ENCODE assay signal across 11 mouse cellular contexts in genomic region chr5:3490358-3490757, GRCm38 (mm10). TPM values are rescaled to one million over a fixed set of nuclear protein-coding genes. Genes with fewer than 3 reads are reported as not detected.
DNase-seq lines count a peak whose midpoint lies in the region; ATAC-seq and TF ChIP-seq lines count a peak whose summit lies in the region.
"Had no signal": no experiment of that assay in that cellular context is flagged by ENCODE, and none has a peak within 500 bp of the region (broad histone marks: within the 10 kb centered on the region; RNA-seq: fewer than 3 reads in every experiment).

No protein-coding gene starts in this region.

- H3K4me1 ChIP-seq in heart, embryonic 12.5 days (replicated peaks) = peaks cover 24% of the 10 kb centered on the region
- H3K4me1 ChIP-seq in liver, embryonic 15.5 days (replicated peaks) = peaks cover 37% of the 10 kb centered on the region
- H3K4me1 ChIP-seq in bone marrow macrophage, adult 2 months (ENCODE audit: control insufficient read depth, insufficient read depth, low read length) = peaks cover 80% of the 10 kb centered on the region
- H3K4me1 ChIP-seq: midbrain, embryonic 12.5 days had no signal

- no peak overlapping the region for H3K4me2 ChIP-seq in heart, embryonic 12.5 days
- no peak overlapping the region for H3K4me2 ChIP-seq in liver, embryonic 15.5 days
- H3K4me2 ChIP-seq: midbrain, embryonic 12.5 days had no signal

- no peak overlapping the region for H3K9ac ChIP-seq in heart, embryonic 12.5 days
- H3K9ac ChIP-seq in liver, embryonic 15.5 days = no peak overlapping the region
- H3K9ac ChIP-seq: midbrain, embryonic 12.5 days had no signal

- no peaks in the 10 kb centered on the region for H3K9me3 ChIP-seq in heart, embryonic 12.5 days (replicated peaks)
- no peaks in the 10 kb centered on the region for H3K9me3 ChIP-seq in liver, embryonic 15.5 days (replicated peaks)
- H3K9me3 ChIP-seq: midbrain, embryonic 12.5 days had no signal

- no peak for TF ChIP-seq CTCF in bone marrow macrophage, adult 2 months (IDR thresholded peaks at IDR 0.05; ENCODE audit: low read depth, low read length)

- TF ChIP-seq POLR2A in bone marrow macrophage, adult 2 months (IDR thresholded peaks at IDR 0.05; ENCODE audit: borderline replicate concordance, low read depth, low read length) = no peak

- 91% methylated on average over 3 of the region's 3 CpGs for WGBS in heart, embryonic 12.5 days
- 70% methylated on average over 3 of the region's 3 CpGs for WGBS in liver, embryonic 15.5 days (ENCODE audit: insufficient replicate concordance)

- H3K27me3 ChIP-seq in heart, embryonic 12.5 days (replicated peaks) = no peaks in the 10 kb centered on the region
- no peaks in the 10 kb centered on the region for H3K27me3 ChIP-seq in liver, embryonic 15.5 days
- H3K27me3 ChIP-seq: midbrain, embryonic 12.5 days had no signal

- peaks cover 5% of the 10 kb centered on the region for H3K36me3 ChIP-seq in heart, embryonic 12.5 days
- peaks cover 10% of the 10 kb centered on the region; the same call in 1 of the 2 replicates for H3K36me3 ChIP-seq in liver, embryonic 15.5 days (replicated peaks)
- H3K36me3 ChIP-seq: midbrain, embryonic 12.5 days had no signal

- peak; percentile 47 for DNase-seq in heart, adult 8-10 months (ENCODE audit: low spot score)
- no peak for DNase-seq in liver
- no peak for DNase-seq in adipocyte (ENCODE audit: low spot score)
- DNase-seq in frontal cortex, postnatal 10 days (ENCODE audit: low spot score in 2 of 2) = no peak
- DNase-seq: cerebellum, postnatal 14 days; left cerebral cortex, postnatal 4 days had no signal

- no peak overlapping the region for H3K4me3 ChIP-seq in heart, embryonic 12.5 days
- no peak overlapping the region for H3K4me3 ChIP-seq in liver, embryonic 15.5 days (replicated peaks)
- peak overlapping the region; percentile 47; the same call in 1 of the 2 replicates for H3K4me3 ChIP-seq in bone marrow macrophage, adult 2 months (ENCODE audit: insufficient read depth, low read length)
- H3K4me3 ChIP-seq: midbrain, embryonic 12.5 days had no signal

- no peak for ATAC-seq in heart, embryonic 12.5 days (ENCODE audit: insufficient number of reproducible peaks, low FRiP score)
- no peak for ATAC-seq in liver, embryonic 15.5 days (ENCODE audit: insufficient read depth)
- ATAC-seq in megakaryocyte progenitor cell, adult 5-6 weeks (replicated peaks; ENCODE audit: poor library complexity) = peak; percentile 30

- H3K27ac ChIP-seq in heart, embryonic 12.5 days (ENCODE audit: poor library complexity, severe bottlenecking) = no peak overlapping the region
- H3K27ac ChIP-seq in liver, embryonic 15.5 days (replicated peaks) = 0 out of 2 replicates have a peak overlapping the region, but pooled peaks have one; percentile 56
- H3K27ac ChIP-seq in bone marrow macrophage, adult 2 months (ENCODE audit: insufficient read depth, low read depth, low read length) = peak overlapping the region; percentile 93
- H3K27ac ChIP-seq: midbrain, embryonic 12.5 days had no signal

RNA-seq across cellular contexts. Expression of gene Fam133b, which starts 53.3 kb away (rescaled TPM):
- total RNA-seq in heart, adult 8-10 months (2022) = 10 to 100 TPM; 10.0 to 11.7 (median 11.1) TPM
- polyA plus RNA-seq in heart, embryonic 12.5 days (2016; fragmentation: Nextera tagmentation; extraction: Ambion mirVana) = 17.9 and 21.3 TPM in 2 replicates
- polyA plus RNA-seq in liver, embryonic 15.5 days (2015; fragmentation: Nextera tagmentation; extraction: Ambion mirVana) = 8.6 and 9.2 TPM in 2 replicates
- 24.3 and 26.0 TPM in 2 replicates for polyA plus RNA-seq in bone marrow macrophage, adult 2 months (2012; ENCODE audit: insufficient read depth, insufficient read length, missing spikeins)
- total RNA-seq in megakaryocyte progenitor cell, adult 5-6 weeks (2015) = 82.1 and 105 TPM in 2 replicates
- 98.5 and 129 TPM in 2 replicates for total RNA-seq in megakaryocyte progenitor cell, adult 5-6 weeks (2017)
